Mouse (Mus musculus) ES-E14 (cell line): ENCODE data around the gene Anpep. TPM values are rescaled to one million over a fixed set of nuclear protein-coding genes. Genes with fewer than 3 reads are reported as not detected.

Experiments
- DNase-seq: peaks from one replicate; pipeline ENCODE4 v3.0.0-alpha.2; 2013; ENCODE audit warnings: low read depth, low spot score
- H3K27ac ChIP-seq: 2 replicates; pipeline ENCODE4 v1.5.1; 2012; ENCODE audit warnings: low read depth, mild to moderate bottlenecking, low read length, moderate library complexity, mixed read lengths; ENCODE audit not compliant: poor library complexity, insufficient read depth, severe bottlenecking
- H3K36me3 ChIP-seq: 2 replicates; pipeline ENCODE4 v1.6.1; 2012; ENCODE audit warnings: mild to moderate bottlenecking, low read length, moderate library complexity, mixed read lengths; ENCODE audit not compliant: control insufficient read depth, poor library complexity, insufficient read depth, severe bottlenecking
- H3K4me1 ChIP-seq, 2 experiments: fragments of 150-350 bp in 1 of 2; sonication (generic) in 1 of 2; 2 replicates each; pipeline ENCODE4 v1.6.1; 2012; ENCODE audit warnings: low read length in 2 of 2, mild to moderate bottlenecking in 1 of 2, mixed read lengths in 1 of 2; ENCODE audit not compliant: control insufficient read depth in 2 of 2, insufficient read depth in 2 of 2, poor library complexity in 1 of 2
- H3K4me3 ChIP-seq, 2 experiments: fragments of 150-350 bp in 1 of 2; sonication (generic) in 1 of 2; 2 replicates each; pipeline ENCODE4 v1.5.1; 2012; ENCODE audit warnings: low read length in 2 of 2, low read depth in 1 of 2, mild to moderate bottlenecking in 1 of 2, mixed read lengths in 1 of 2; ENCODE audit not compliant: insufficient read depth in 1 of 2, poor library complexity in 1 of 2, severe bottlenecking in 1 of 2
- H3K9ac ChIP-seq: 2 replicates; pipeline ENCODE4 v1.6.1; 2012; ENCODE audit warnings: low read depth, mild to moderate bottlenecking, low read length, mixed read lengths; ENCODE audit not compliant: poor library complexity, insufficient read depth, severe bottlenecking
- H3K9me3 ChIP-seq: fragments of 150-350 bp; sonication (generic); 2 replicates; pipeline ENCODE4 v1.6.1; 2012; ENCODE audit warnings: low read depth, mild to moderate bottlenecking, low read length; ENCODE audit not compliant: control insufficient read depth, insufficient read depth
- CHD2 ChIP-seq: IDR thresholded peaks from 2 replicates; pipeline ENCODE4 v1.6.1; 2014; ENCODE audit warnings: mild to moderate bottlenecking, low read depth, low read length, inconsistent platforms
- HCFC1 ChIP-seq: IDR thresholded peaks from 2 replicates; pipeline ENCODE4 v1.6.1; 2012; ENCODE audit warnings: low read length, inconsistent platforms, borderline replicate concordance; ENCODE audit not compliant: insufficient read depth
- MAFK ChIP-seq: IDR thresholded peaks from 2 replicates; pipeline ENCODE4 v1.6.1; 2014; ENCODE audit warnings: mild to moderate bottlenecking, low read depth, low read length, inconsistent platforms; ENCODE audit not compliant: insufficient read depth
- ZC3H11A ChIP-seq: IDR thresholded peaks from 2 replicates; pipeline ENCODE4 v1.6.1; 2012; ENCODE audit warnings: low read depth, mild to moderate bottlenecking, inconsistent platforms, low read length, borderline replicate concordance
- ZNF384 ChIP-seq: IDR thresholded peaks from 2 replicates; pipeline ENCODE4 v1.6.1; 2012; ENCODE audit warnings: low read depth, low read length, inconsistent platforms
- in situ Hi-C, 2 experiments: fragments of 600-800 bp; cut with MboI; formaldehyde crosslinking; loops; one replicate each; pipeline ENCODE4 v1.15.1; 2025; ENCODE audit warnings: low sequenced_read_pairs in 2 of 2, inconsistent platforms in 1 of 2; ENCODE audit not compliant: unreplicated experiment in 2 of 2
- total RNA-seq: library from RNA; depleted of rRNA; stranded (reverse); fragments of 300-350 nt; gene quantifications from 2 replicates; pipeline ENCODE4 v1.2.3, GENCODE M21; 2012

The Anpep gene
- total RNA-seq, 1 experiment, result 11.4 TPM

- Histone ChIP-seq H3K4me3 (no peak overlapping the region), H3K4me1 (no peaks in the 10 kb centered on the region; a peak in 2 of 4 replicates), H3K9me3 (no peaks in the 10 kb centered on the region), H3K36me3 (peaks cover 16% of the 10 kb centered on the region; the same call in 1 of the 2 replicates), H3K9ac (no peak overlapping the region), H3K27ac (no peak overlapping the region)
- TF ChIP-seq ZC3H11A, result no peak
- no peak for TF ChIP-seq MAFK
- TF ChIP-seq CHD2, result no peak
- no peak for TF ChIP-seq ZNF384
- DNase-seq, result peak; percentile 56
- in situ Hi-C loops, result no loop called here
These were observed 20.1 kb upstream of the Anpep start for GRCm38 (mm10) chr7:79880998-79881397.

- no peak for DNase-seq
- H3K4me3 ChIP-seq, result no peak overlapping the region
- no peaks in the 10 kb centered on the region for H3K9me3 ChIP-seq
- no peak for TF ChIP-seq MAFK
- TF ChIP-seq CHD2, result no peak
- no peak for TF ChIP-seq ZC3H11A
- no peak for TF ChIP-seq ZNF384
- TF ChIP-seq HCFC1, result no peak
- H3K36me3 ChIP-seq, result peaks cover 16% of the 10 kb centered on the region; the same call in 1 of the 2 replicates
- no peaks in the 10 kb centered on the region; a peak in 2 of 4 replicates for H3K4me1 ChIP-seq
- in situ Hi-C loops, result no loop called here
- no peak overlapping the region for H3K27ac ChIP-seq
- no peak overlapping the region for H3K9ac ChIP-seq
These were observed 19.2 kb upstream of the Anpep start for GRCm38 (mm10) chr7:79880033-79880432.

GRCm38 (mm10) chr7:79878455-79879025 is 17.7 kb upstream of the Anpep start:
- H3K9ac ChIP-seq, result no peak overlapping the region
- in situ Hi-C loops, result no loop called here
- no peak overlapping the region for H3K27ac ChIP-seq
- no peak for DNase-seq
- H3K4me3 ChIP-seq, result no peak overlapping the region
- peaks cover 16% of the 10 kb centered on the region; the same call in 1 of the 2 replicates for H3K36me3 ChIP-seq
- no peaks in the 10 kb centered on the region for H3K9me3 ChIP-seq
- H3K4me1 ChIP-seq, result no peaks in the 10 kb centered on the region; a peak in 2 of 4 replicates
- no peak for TF ChIP-seq MAFK
- TF ChIP-seq ZC3H11A, result no peak
- TF ChIP-seq CHD2, result no peak
- TF ChIP-seq HCFC1, result no peak
- no peak for TF ChIP-seq ZNF384

- Histone ChIP-seq H3K36me3 (peaks cover 3% of the 10 kb centered on the region; the same call in 1 of the 2 replicates), H3K27ac (no peak overlapping the region), H3K9ac (no peak overlapping the region), H3K4me1 (peaks cover 4 to 26% of the 10 kb centered on the region in 2 experiments; a peak in 2 of 4 replicates), H3K9me3 (no peaks in the 10 kb centered on the region), H3K4me3 (no peak overlapping the region)
- in situ Hi-C loops, result no loop called here
- no peak for DNase-seq
- TF ChIP-seq HCFC1 (no peak), ZNF384 (no peak)
These were observed 12.5 kb upstream of the Anpep start for GRCm38 (mm10) chr7:79873407-79873806.

GRCm38 (mm10) chr7:79871797-79872345 is 11.0 kb upstream of the Anpep start:
- TF ChIP-seq CHD2 (no peak), HCFC1 (no peak), MAFK (no peak), ZNF384 (no peak), ZC3H11A (no peak)
- H3K4me3 ChIP-seq, result no peak overlapping the region
- DNase-seq, result no peak
- no peak overlapping the region for H3K9ac ChIP-seq
- peaks cover 5 to 36% of the 10 kb centered on the region in 2 experiments; a peak in 3 of 4 replicates for H3K4me1 ChIP-seq
- no peak overlapping the region for H3K27ac ChIP-seq
- H3K9me3 ChIP-seq, result no peaks in the 10 kb centered on the region
- in situ Hi-C loops, result no loop called here
- peaks cover 1% of the 10 kb centered on the region; the same call in 1 of the 2 replicates for H3K36me3 ChIP-seq
